Mouse (Mus musculus) kidney, postnatal 0 days (tissue): ENCODE measurements around the gene 3110082I17Rik. TPM values are rescaled to one million over a fixed set of nuclear protein-coding genes. Genes with fewer than 3 reads are reported as not detected.

Experiments
- ATAC-seq: fragments of 200-750 bp; cut with Nextera tagmentation; replicated peaks from 2 replicates; pipeline ENCODE4 v1.8.0; 2017; ENCODE audit warnings: low read depth, moderate number of reproducible peaks, moderate TSS enrichment, moderate library complexity; ENCODE audit not compliant: low FRiP score
- DNase-seq: peaks from one replicate; pipeline ENCODE4 v3.0.0-alpha.2; 2016; ENCODE audit warnings: low spot score
- H3K27ac ChIP-seq: fragments of 300-500 bp; sonication (generic); 2 replicates; pipeline ENCODE4 v1.5.1; 2014; ENCODE audit warnings: mild to moderate bottlenecking
- H3K27me3 ChIP-seq: fragments of 300-500 bp; sonication (generic); 2 replicates; pipeline ENCODE4 v1.6.1; 2014; ENCODE audit warnings: low read length, mixed read lengths; ENCODE audit not compliant: insufficient read depth
- H3K36me3 ChIP-seq: fragments of 300-500 bp; sonication (generic); 2 replicates; pipeline ENCODE4 v1.6.1; 2014; ENCODE audit warnings: low read length, mixed read lengths; ENCODE audit not compliant: insufficient read depth
- H3K4me1 ChIP-seq: fragments of 300-500 bp; sonication (generic); replicated peaks from 2 replicates; pipeline ENCODE4 v1.6.1; 2014; ENCODE audit warnings: antibody characterized with exemption, low read length, mixed read lengths; ENCODE audit not compliant: insufficient read depth
- H3K4me2 ChIP-seq: fragments of 300-500 bp; sonication (generic); 2 replicates; pipeline ENCODE4 v1.6.1; 2014; ENCODE audit warnings: mild to moderate bottlenecking, low read length, moderate library complexity, mixed read lengths
- H3K4me3 ChIP-seq: fragments of 300-500 bp; sonication (generic); replicated peaks from 2 replicates; pipeline ENCODE4 v1.5.1; 2014; ENCODE audit warnings: low read depth, low read length
- H3K9ac ChIP-seq: fragments of 300-500 bp; sonication (generic); 2 replicates; pipeline ENCODE4 v1.6.1; 2014; ENCODE audit warnings: low read depth, low read length
- H3K9me3 ChIP-seq: fragments of 300-500 bp; sonication (generic); replicated peaks from 2 replicates; pipeline ENCODE4 v1.6.1; 2016; ENCODE audit warnings: low read length, inconsistent platforms, mixed read lengths
- CTCF ChIP-seq: IDR thresholded peaks from 2 replicates; pipeline ENCODE4 v1.5.1; 2016; ENCODE audit warnings: antibody characterized with exemption, low read depth, mild to moderate bottlenecking, moderate library complexity
- WGBS: fragments of 180-500 bp; shearing (Covaris S2); extraction: QIAGEN DNeasy Blood & Tissue Kit; methylation state at CpG from one replicate; pipeline ENCODE4 v1.1.7; 2014; 5-methylcytosine and 5-hydroxymethylcytosine counted together
- polyA plus RNA-seq: library from polyadenylated mRNA; unstranded; fragments of >200 nt; fragmentation: Nextera tagmentation; extraction: Ambion mirVana; gene quantifications from 2 replicates; pipeline ENCODE4 v1.2.1, GENCODE M21; 2015

The 3110082I17Rik gene
- polyA plus RNA-seq, 1 experiment from 2014 or later: 25.6 TPM

DNA sequence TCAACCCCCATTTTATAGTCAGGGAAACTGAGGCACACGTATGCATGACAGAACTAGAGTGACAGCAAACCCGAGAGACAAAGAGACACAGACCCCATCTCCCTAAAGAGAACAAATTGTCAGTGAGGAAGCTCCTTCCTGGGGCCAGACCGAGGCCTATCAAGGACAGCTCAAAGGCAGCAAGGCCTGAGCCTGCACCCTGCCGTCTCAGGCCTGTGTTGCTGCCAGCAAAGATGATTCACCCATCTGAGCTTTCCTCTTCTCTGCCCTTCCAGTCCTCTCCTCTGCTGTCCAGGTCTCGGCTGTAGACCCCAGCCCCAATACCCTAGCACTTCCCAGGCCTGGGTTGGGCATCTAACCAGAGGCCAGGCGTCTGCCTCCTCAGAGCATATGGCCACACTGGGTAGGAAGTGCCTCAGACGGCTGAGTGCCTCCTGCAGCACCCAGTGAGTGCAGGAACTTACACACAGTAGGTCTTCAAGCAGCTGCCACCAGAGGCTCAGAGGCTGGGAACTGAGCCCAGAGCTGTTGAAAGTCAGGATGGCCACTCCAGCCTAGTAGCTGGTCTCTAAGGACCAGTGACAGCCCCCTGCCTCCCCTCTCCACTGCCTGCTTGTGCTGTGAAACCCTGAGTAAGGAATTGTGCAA is 133.2 kb downstream of the 3110082I17Rik start:
- H3K27me3 ChIP-seq: peaks cover 16% of the 10 kb centered on the region; the same call in 1 of the 2 replicates
- WGBS: 82% methylated on average over 7 of the region's 7 CpGs

DNA sequence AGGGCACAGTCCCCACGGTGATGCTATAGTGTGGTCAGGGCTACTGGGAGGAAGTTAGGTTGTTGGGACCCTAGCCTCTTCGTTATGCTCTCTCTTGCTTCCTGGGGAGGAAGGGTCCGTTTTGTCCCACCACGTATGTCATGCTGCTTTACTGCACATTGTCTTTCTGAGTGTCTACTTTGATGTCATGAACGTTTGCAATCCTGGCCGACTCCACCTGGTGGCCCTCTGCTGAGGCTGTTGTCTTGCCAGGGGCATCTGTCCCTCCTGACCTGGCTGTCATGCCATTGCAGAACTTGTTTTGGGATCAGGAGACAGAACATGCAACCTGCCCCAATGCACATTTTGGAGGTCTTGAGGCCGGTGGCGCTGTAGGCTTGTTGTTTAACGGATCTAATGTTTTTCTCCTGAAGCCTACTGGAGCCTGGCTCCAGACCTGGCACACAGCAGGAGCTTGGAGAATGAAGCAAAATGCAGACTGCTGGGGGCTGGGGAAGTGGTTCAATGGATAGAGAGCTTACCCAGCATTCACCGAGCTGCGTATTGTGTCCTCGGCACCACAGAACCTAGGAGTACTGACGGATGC is 134.1 kb downstream of the 3110082I17Rik start:
- ATAC-seq (no peak), DNase-seq (no peak)
- Histone ChIP-seq H3K4me2 (no peak overlapping the region), H3K4me1 (peaks cover 12% of the 10 kb centered on the region), H3K9me3 (no peaks in the 10 kb centered on the region), H3K36me3 (no peaks in the 10 kb centered on the region), H3K27ac (no peak overlapping the region), H3K4me3 (no peak overlapping the region), H3K9ac (no peak overlapping the region), H3K27me3 (peaks cover 16% of the 10 kb centered on the region; the same call in 1 of the 2 replicates)
- peak; percentile 37; the same call in 1 of the 2 replicates for TF ChIP-seq CTCF
- 63% methylated on average over 13 of the region's 13 CpGs for WGBS

More for the DNA sequence above, 133.2 kb downstream of the 3110082I17Rik start:
- Histone ChIP-seq H3K9me3 (no peaks in the 10 kb centered on the region), H3K9ac (no peak overlapping the region), H3K4me1 (peaks cover 12% of the 10 kb centered on the region), H3K4me3 (no peak overlapping the region), H3K4me2 (no peak overlapping the region), H3K36me3 (no peaks in the 10 kb centered on the region), H3K27ac (no peak overlapping the region)
- DNase-seq (no peak), ATAC-seq (no peak)
- TF ChIP-seq CTCF: no peak

DNA sequence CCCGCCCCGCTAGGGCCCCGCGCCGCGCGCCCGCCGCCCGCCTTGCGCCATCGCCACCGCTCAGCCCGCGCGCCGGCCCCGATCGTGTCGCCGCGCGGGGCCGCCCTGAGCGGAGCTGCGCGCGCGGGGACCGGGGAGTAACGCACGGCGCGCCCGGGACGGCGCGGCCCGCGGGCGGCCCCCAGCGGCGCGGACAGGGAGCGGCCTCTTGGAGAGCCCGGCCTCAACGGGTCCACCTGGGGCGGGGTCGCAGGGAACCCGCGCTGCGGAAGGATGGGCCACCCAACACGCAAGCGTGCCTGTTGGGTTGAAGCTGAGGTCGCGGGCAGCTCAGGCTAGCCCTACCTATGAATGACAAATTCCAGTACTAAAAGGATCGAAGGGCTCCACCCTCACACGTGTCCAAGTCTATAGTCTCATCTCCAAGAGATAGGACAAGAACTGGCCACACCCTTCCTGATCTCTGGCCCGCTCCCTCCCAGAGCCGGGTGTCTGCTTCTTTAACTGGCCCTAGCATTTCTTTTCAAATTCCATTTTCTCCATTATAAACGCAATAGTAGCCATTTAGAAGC is 134.8 kb downstream of the 3110082I17Rik start, which contains the start of gene Adap1:
Gene Adap1, minus strand, starts transcription at position 228 of the 572 bp plus-strand sequence.
- WGBS: 2% methylated on average over 60 of the region's 61 CpGs
- Histone ChIP-seq H3K27me3 (peaks cover 16% of the 10 kb centered on the region; the same call in 1 of the 2 replicates), H3K9me3 (no peaks in the 10 kb centered on the region), H3K36me3 (no peaks in the 10 kb centered on the region), H3K27ac (no peak within 1 kb of the TSS), H3K4me1 (peaks cover 12% of the 10 kb centered on the region), H3K9ac (peak within 1 kb of the TSS; percentile 74), H3K4me3 (peak within 1 kb of the TSS; percentile 50), H3K4me2 (peak within 1 kb of the TSS; percentile 98)
- DNase-seq: peak; percentile 41
- ATAC-seq: peak; percentile 66
- TF ChIP-seq CTCF: peak; percentile 35; the same call in 1 of the 2 replicates

DNA sequence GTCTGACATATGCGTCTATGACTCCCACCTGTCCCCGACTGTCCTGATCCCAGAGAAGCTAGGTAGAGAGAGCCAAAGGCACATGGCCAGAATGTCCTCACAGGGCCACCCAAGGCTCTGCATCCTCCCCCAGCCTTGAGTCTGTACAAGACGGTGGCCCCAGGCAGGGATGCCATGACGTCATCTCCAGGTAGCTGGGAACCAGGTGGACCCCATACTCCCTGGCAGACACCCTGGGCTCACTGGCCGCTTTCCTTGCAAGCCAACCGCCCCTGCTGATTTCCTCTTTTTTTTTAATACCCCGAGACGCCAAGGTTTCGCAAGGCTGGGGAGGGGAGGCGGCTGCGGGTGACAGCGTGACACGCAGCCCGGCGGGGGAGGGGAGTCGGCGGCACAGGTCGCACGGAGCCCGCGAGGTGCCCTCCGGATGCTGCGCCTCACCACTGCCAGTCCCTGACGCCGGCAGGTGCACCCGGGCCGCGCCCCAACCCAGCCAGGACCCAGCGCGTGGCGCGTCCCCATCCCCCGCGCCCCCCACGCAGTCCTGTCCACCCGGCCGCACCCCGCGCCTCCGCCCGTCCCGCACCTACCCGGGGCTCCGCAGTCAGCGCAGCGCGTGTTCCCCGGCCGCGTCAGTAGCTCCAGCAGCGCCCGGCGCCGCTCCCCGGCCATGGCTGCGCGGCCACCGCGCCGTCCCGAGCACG is 135.5 kb downstream of the 3110082I17Rik start:
- TF ChIP-seq CTCF: no peak
- H3K36me3 ChIP-seq: no peaks in the 10 kb centered on the region
- peak; percentile 35 for ATAC-seq
- no peak overlapping the region for H3K27ac ChIP-seq
- peak overlapping the region; percentile 74 for H3K9ac ChIP-seq
- WGBS: 2% methylated on average over 37 of the region's 62 CpGs
- peaks cover 16% of the 10 kb centered on the region; the same call in 1 of the 2 replicates for H3K27me3 ChIP-seq
- H3K4me1 ChIP-seq: peaks cover 12% of the 10 kb centered on the region
- no peak for DNase-seq
- peak overlapping the region; percentile 98 for H3K4me2 ChIP-seq
- H3K9me3 ChIP-seq: no peaks in the 10 kb centered on the region
- peak overlapping the region; percentile 50 for H3K4me3 ChIP-seq

DNA sequence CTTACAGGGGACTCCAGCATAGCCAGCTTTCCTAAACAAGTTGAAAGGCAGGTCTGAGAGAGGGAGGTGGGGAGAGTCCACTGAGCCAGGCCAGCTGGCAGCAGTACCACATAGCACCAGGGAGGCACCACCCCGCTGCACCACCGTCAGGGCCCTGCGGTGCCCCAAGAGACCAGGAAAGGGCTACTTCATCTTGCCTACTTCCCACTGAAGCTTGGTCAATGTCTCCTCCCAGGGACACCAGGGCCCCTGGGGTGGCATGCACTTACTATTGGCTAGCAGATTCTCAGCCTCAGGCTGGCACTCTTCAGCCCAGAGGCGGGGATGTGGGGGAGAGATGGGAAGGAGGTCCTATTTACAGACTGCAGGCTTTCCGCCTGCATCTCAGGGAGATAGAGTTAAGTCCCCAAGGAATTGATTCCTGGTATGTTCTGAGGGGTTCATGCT is 136.3 kb downstream of the 3110082I17Rik start:
- Histone ChIP-seq H3K27me3 (peaks cover 16% of the 10 kb centered on the region; the same call in 1 of the 2 replicates), H3K4me3 (no peak overlapping the region; the same call in 1 of the 2 replicates), H3K4me2 (peak overlapping the region; percentile 98), H3K36me3 (no peaks in the 10 kb centered on the region), H3K9me3 (no peaks in the 10 kb centered on the region), H3K4me1 (peaks cover 12% of the 10 kb centered on the region), H3K27ac (no peak overlapping the region), H3K9ac (peak overlapping the region; percentile 23; the same call in 1 of the 2 replicates)
- DNase-seq (peak; percentile 50), ATAC-seq (peak; percentile 31; the same call in 1 of the 2 replicates)
- WGBS: 42% methylated on average over 5 of the region's 5 CpGs
- peak; percentile 21; the same call in 1 of the 2 replicates for TF ChIP-seq CTCF
